Mouse (Mus musculus): ENCODE measurements around the gene Auts2.

DNA sequence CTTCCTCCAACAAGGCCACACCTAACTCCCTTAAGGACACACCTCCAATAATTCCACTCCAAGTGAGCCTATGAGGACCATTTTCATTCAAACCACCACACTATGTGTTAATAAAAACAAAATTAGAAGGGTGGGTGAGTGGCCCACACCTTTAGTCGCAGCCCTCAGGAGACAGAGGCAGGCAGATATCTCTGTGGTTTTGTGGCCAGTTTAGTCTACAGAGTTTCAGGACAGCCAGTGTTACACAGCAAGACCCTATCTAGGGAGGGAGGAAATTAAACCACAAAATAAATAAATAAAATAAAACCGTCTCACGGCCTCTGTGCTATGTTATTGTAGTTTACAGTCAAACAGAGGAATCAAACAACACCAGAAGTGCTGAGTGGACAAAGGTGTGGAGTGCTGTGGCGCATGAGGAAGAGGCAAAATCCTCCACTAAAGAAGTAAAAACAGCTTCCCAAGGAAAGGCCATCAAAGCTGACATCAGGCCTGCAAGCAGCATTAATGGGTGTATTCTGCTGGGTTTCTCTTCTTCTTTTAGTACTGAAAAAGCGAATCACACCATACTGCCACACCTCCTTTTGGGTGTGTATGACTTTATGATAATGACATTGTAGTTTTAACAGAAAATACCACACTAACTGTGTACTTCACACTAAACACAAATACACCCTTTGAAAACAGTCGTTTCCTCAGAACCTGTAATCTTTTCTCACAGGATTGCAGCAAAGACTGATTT lies 109.6 kb downstream of the Auts2 start:
- TF ChIP-seq CTCF (conservative IDR thresholded peaks at IDR 0.05; ENCODE audit: insufficient read depth, insufficient read length, low read depth, low read length) = no peak
- no peak for TF ChIP-seq POLR2A (IDR thresholded peaks at IDR 0.05; ENCODE audit: low read depth, low read length)

Measured in kidney, adult 2 months (tissue).